ENCODE assay signal across 23 mouse cellular contexts in the genomic region with DNA sequence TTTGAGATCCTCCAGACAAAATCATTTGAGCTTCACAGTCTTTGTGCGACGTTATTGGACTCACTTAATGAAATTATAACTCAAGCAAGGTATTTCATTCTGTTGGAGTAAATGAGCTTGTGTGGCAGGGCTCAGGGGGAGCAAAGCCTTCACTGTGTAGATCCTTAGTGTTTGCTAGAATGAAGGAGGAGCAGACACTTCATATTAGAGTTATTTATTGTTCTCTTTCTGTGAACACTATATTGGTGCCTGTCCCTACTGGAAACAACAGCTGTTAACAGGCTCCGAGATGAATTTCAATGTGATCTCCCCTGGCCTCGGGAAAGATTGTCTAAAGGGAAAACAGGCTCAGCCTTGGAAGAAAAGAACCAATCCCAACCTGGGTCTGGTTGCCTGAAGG.
"Had no signal": no experiment of that assay in that cellular context is flagged by ENCODE, and none has a peak within 500 bp of the region (broad histone marks: within the 10 kb centered on the region; RNA-seq: fewer than 3 reads in every experiment).

No protein-coding gene starts in this region.

- H3K4me2 ChIP-seq: heart, embryonic 12.5 days; hindbrain, embryonic 12.5 days; hindbrain, embryonic 15.5 days; intestine, embryonic 15.5 days; limb, embryonic 13.5 days; limb, embryonic 15.5 days had no signal

- H3K27me3 ChIP-seq: heart, embryonic 12.5 days; hindbrain, embryonic 12.5 days; hindbrain, embryonic 15.5 days; intestine, embryonic 15.5 days; limb, embryonic 13.5 days; limb, embryonic 15.5 days had no signal

- H3K9ac ChIP-seq: heart, embryonic 12.5 days; hindbrain, embryonic 12.5 days; hindbrain, embryonic 15.5 days; intestine, embryonic 15.5 days; limb, embryonic 13.5 days; limb, embryonic 15.5 days had no signal

- H3K27ac ChIP-seq: gastrocnemius, adult 2 months; heart, adult 2 months; hindbrain, embryonic 10.5 days; hindbrain, embryonic 12.5 days; hindbrain, embryonic 15.5 days; intestine, embryonic 15.5 days; layer of hippocampus, adult 2 months; limb, embryonic 13.5 days; limb, embryonic 15.5 days had no signal

- H3K4me1 ChIP-seq: heart, embryonic 12.5 days; hindbrain, embryonic 10.5 days; intestine, embryonic 15.5 days; limb, embryonic 13.5 days; limb, embryonic 15.5 days had no signal

- H3K9me3 ChIP-seq: hindbrain, embryonic 12.5 days; hindbrain, embryonic 15.5 days; intestine, embryonic 15.5 days; limb, embryonic 15.5 days had no signal

- ATAC-seq: forebrain, embryonic 16.5 days; inflammation-experienced regulatory T-cells, adult 6 months; intestine, embryonic 15.5 days; intestine, postnatal 0 days had no signal

- H3K36me3 ChIP-seq: heart, embryonic 12.5 days; hindbrain, embryonic 10.5 days; hindbrain, embryonic 12.5 days; hindbrain, embryonic 15.5 days; intestine, embryonic 15.5 days; limb, embryonic 13.5 days; limb, embryonic 15.5 days had no signal

- DNase-seq: gastrocnemius, adult 2 months; gastrocnemius, postnatal 10 days; gastrocnemius, postnatal 25 days; heart, adult 2 months; heart, postnatal 10 days; heart, postnatal 4 days; kidney, adult 18-20 months; kidney, adult 8-10 months; kidney, postnatal 10 days; kidney, postnatal 25 days; kidney, postnatal 4 days; left cerebral cortex, postnatal 4 days had no signal

- H3K4me3 ChIP-seq: gastrocnemius, adult 2 months; heart, adult 2 months; heart, embryonic 12.5 days; hindbrain, embryonic 10.5 days; hindbrain, embryonic 12.5 days; hindbrain, embryonic 15.5 days; intestine, embryonic 15.5 days; layer of hippocampus, adult 2 months; limb, embryonic 13.5 days; limb, embryonic 15.5 days had no signal
